In the genomic region with DNA sequence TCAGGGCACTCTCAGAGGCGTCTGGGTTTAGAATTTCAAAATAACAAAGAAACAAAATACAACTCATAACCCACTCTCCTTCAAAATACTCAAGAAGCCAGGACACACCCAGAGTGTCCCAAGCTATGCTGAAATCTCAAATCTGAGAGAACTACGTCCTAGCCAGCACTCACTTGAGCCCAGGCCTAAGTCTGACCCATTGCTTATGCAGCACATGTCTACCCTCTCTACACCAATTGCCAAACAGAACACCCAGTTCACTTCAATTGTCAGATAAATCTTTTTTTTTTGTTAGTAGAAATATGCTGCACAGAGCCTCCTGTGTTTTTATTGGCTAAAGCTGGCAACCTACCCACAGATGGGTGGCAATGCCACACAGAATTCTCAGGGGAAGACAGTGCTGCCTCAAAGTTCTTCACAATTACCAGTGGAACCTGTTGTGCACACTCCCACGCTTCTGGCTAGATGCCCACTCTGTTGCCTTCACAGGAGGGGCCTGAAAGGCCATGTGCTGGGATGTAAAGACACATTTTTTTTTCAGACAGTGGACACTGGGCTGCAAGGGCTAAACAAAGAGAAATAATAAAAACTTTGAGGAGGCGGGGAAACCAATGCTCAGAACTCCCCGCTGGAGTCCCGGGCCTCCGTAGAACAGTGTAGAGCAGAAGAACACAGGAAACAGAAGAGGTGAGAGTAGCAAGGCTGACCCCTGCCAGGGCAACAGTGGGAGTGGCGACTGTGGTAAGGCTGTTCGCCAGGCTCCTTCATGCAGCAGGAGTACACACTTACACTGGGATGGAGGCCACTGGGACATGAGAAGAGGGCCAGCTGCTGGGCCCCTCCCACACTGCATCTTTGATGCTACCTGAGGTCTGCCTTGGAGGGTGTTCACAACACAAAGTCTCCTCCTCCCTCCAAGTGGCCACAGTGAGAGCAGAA, we compare ENCODE assay signal across 8 mouse cellular contexts.
DNase-seq lines count a peak whose midpoint lies in the region; ATAC-seq lines count a peak whose summit lies in the region.

No protein-coding gene starts in this region.

- 59% methylated on average over 9 of the region's 9 CpGs for WGBS in neural tube, embryonic 15.5 days
- 84% methylated on average over 9 of the region's 9 CpGs for WGBS in heart, embryonic 10.5 days

- H3K4me1 ChIP-seq in neural tube, embryonic 15.5 days: 0 out of 2 replicates have a peak, but pooled peaks cover 3% of the 10 kb centered on the region
- peaks cover 12% of the 10 kb centered on the region; the same call in 1 of the 2 replicates for H3K4me1 ChIP-seq in heart, embryonic 10.5 days

- no peaks in the 10 kb centered on the region for H3K9me3 ChIP-seq in neural tube, embryonic 15.5 days (replicated peaks)
- no peaks in the 10 kb centered on the region for H3K9me3 ChIP-seq in heart, embryonic 10.5 days

- H3K27ac ChIP-seq in neural tube, embryonic 15.5 days (replicated peaks): no peak overlapping the region
- no peak overlapping the region for H3K27ac ChIP-seq in heart, embryonic 10.5 days

- no peaks in the 10 kb centered on the region for H3K36me3 ChIP-seq in neural tube, embryonic 15.5 days
- H3K36me3 ChIP-seq in heart, embryonic 10.5 days: no peaks in the 10 kb centered on the region

- no peaks in the 10 kb centered on the region for H3K27me3 ChIP-seq in neural tube, embryonic 15.5 days (replicated peaks)
- no peaks in the 10 kb centered on the region for H3K27me3 ChIP-seq in heart, embryonic 10.5 days (ENCODE audit: insufficient read depth, poor library complexity, severe bottlenecking)

- H3K9ac ChIP-seq in neural tube, embryonic 15.5 days (replicated peaks): no peak overlapping the region

- H3K4me3 ChIP-seq in neural tube, embryonic 15.5 days (replicated peaks): no peak overlapping the region
- no peak overlapping the region for H3K4me3 ChIP-seq in heart, embryonic 10.5 days

- DNase-seq in adrenal gland, postnatal 36 days: peak; percentile 11 to 12
- DNase-seq in adrenal gland, adult (ENCODE audit: inconsistent age in 2 of 2, low spot score in 1 of 2): no peak
- peak; percentile 21 to 31 for DNase-seq in left cerebral cortex, adult 18-20 months (ENCODE audit: low spot score in 2 of 2)
- no peak for DNase-seq in left cerebral cortex, adult 11 months (ENCODE audit: low spot score)
- DNase-seq in gonadal fat pad, adult 2 months (ENCODE audit: low read depth): peak; percentile 55
- no peak for DNase-seq in spleen, adult 12 weeks (ENCODE audit: low spot score)
- no peak for DNase-seq in heart, embryonic 10.5 days (ENCODE audit: low spot score)

- ATAC-seq in neural tube, embryonic 15.5 days (ENCODE audit: low FRiP score): peak; percentile 57; the same call in 1 of the 2 replicates

- H3K4me2 ChIP-seq in neural tube, embryonic 15.5 days: no peak overlapping the region

Comparison
In these comparisons a context has a peak if more than half of its experiments do, and no peak if none do; other contexts are left out.
1. DNase-seq: peak in adrenal gland, postnatal 36 days (2 of 2), left cerebral cortex, adult 18-20 months (2 of 2) and gonadal fat pad, adult 2 months (single experiment); none in adrenal gland, adult (0 of 2), left cerebral cortex, adult 11 months (single experiment), spleen, adult 12 weeks (single experiment) and heart, embryonic 10.5 days (single experiment).